Mouse (Mus musculus): ENCODE measurements around the gene Fbh1. TPM values are rescaled to one million over a fixed set of nuclear protein-coding genes. Genes with fewer than 3 reads are reported as not detected.

The Fbh1 gene
- polyA plus RNA-seq (2015; fragmentation: Nextera tagmentation; extraction: Ambion mirVana): 62.8 and 67.7 TPM in 2 replicates

DNA sequence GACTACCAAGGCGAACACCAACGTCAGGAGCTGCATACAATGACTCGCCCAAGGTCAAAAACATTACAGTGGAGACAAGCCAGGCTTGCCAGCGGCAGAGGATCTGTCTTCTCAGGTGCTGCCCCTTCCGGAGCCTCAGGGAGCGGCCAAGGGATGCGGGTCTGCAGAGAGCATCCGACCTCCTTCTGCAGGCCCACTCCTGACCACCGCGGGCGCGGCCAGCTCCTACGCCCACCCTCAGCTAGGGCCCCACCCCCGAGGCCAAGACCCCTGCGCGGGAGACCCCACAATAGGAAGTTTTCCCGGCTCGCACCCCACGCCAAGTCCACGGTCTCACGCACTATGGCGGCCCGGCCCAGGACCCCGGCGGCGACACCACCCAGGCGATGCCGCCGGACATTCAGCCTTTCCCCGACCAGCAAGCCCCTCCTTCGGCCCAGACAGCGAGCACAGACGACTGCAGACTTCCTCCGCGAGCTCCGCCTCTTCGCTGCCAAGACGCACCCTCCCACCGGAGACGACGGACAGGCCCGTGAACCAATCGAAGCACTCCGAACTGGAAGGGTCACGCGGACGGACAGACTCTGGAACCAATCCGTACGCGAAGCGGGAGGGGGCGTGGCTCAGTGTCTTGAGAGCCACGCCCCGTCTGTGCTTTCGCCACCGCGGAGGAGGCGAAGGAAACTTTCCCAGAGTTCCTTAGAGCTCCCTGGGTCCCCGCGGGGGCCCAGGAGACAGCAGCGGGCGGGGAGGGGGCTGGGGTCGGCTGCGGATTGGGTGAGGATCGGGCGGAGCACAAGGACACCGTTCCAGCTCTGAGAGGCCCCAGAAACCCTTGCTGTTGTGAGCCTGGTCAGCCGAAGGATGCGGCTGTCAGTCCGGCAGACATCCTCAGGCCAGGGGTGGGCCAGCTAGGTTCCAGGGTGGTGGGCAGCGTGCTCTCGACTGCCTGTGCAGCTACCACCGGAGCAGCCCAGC lies at the start of gene Fbh1, which contains the start of gene Ankrd16:
TSS of gene Fbh1 (minus strand) at position 492 of the 978 bp plus-strand sequence.
TSS of gene Ankrd16 (plus strand) at position 786 of the 978 bp plus-strand sequence.

DNA sequence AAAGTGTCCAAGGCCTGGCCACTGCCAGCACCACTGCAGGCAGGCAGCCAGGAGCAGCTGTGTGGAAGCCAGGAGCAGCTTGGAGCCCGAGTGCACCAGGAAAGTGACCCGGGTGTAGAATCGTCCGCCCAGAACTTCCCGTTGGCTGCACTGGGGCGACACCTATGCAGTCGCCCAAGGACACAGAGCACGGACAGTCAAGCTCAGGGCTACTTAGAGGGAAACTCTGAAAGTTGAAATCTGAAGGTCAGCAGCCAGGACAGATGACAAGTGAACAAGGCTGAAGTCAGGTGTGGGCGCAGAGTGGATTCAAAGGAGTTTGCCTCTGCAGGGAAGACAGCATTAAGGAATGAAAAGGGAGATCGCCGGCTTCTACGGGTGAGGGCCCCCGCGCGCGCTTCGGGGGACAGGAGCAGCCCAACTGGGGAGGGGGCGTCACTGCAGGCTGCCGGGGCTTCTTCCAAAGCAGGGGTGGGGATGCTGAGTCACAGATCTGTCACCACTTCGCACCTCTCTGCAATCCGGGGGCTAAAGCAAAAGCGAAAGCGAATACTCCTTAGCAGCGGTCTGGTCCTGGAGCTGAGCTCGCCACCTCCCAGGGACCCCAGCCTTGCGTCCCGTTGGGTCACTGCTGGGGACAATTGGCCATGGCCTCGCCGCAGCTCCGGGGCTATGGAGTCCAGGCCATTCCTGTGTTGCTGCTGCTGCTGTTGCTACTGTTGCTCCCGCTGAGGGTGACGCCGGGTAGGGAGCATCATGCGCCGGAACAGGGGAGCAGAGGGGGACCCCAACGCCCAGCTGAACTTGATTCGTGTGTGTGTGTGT lies 72.0 kb downstream of the Fbh1 start, which contains the start of gene Il15ra:
TSS of gene Il15ra (plus strand) at position 90 of the 825 bp plus-strand sequence.

Other genes with a start within 250 kb of the Fbh1 start
- 12.3 and 14.2 TPM in 2 replicates for gene Pfkfb3, start 223.5 kb downstream of the Fbh1 start, polyA plus RNA-seq (2015; fragmentation: Nextera tagmentation; extraction: Ambion mirVana)
- 77.2 and 88.0 TPM in 2 replicates for gene Rbm17, start 173.4 kb downstream of the Fbh1 start, polyA plus RNA-seq (2015; fragmentation: Nextera tagmentation; extraction: Ambion mirVana)
- gene Gm17490, start 151.3 kb downstream of the Fbh1 start, polyA plus RNA-seq (2015; fragmentation: Nextera tagmentation; extraction: Ambion mirVana): not detected in 2 replicates
- gene Il2ra, start 134.8 kb downstream of the Fbh1 start, polyA plus RNA-seq (2015; fragmentation: Nextera tagmentation; extraction: Ambion mirVana): 0.07 TPM in 1 of 2 replicates, not detected in the other
- gene Il15ra, start 72.3 kb downstream of the Fbh1 start, polyA plus RNA-seq (2015; fragmentation: Nextera tagmentation; extraction: Ambion mirVana): 1.6 and 2.4 TPM in 2 replicates
- 19.8 and 20.0 TPM in 2 replicates for gene Ankrd16, start 294 bp upstream of the Fbh1 start, polyA plus RNA-seq (2015; fragmentation: Nextera tagmentation; extraction: Ambion mirVana)

Data from urinary bladder, postnatal 0 days (tissue).